Mouse (Mus musculus): ENCODE results near the gene Cct7.

DNA sequence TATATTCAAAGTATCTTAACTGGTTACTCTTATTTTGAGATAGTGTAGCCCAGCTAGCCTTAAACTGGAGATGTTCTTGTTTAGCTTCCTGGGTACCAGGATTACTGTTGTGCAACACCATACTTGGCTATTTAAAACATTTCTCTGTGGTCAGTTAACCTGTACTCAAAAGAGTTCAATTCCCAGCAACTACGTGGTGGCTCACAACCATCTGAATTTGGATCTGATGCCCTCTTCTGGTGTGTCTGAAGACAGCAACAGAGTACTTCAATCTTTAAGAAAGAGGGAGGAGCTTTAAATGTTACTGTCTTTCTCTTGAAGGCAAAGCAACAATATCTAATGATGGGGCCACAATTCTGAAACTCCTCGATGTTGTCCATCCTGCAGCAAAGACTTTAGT, 8.3 kb downstream of the Cct7 start:
- TF ChIP-seq CTCF (conservative IDR thresholded peaks at IDR 0.05; ENCODE audit: low read length): no peak
- TF ChIP-seq POU5F1 (IDR thresholded peaks at IDR 0.05; ENCODE audit: borderline replicate concordance, low read length): no peak

All from E14TG2a.4 (cell line).